Mouse (Mus musculus) cerebral cortex, adult 2 months (tissue): Measurements from ENCODE around the gene Wdr47.

Experiments used
- WGBS: fragments of 180-500 bp; shearing (Covaris S2); methylation state at CpG from one replicate; pipeline ENCODE4 v1.1.7; 2018; 5-methylcytosine and 5-hydroxymethylcytosine counted together

Wdr47 gene

DNA sequence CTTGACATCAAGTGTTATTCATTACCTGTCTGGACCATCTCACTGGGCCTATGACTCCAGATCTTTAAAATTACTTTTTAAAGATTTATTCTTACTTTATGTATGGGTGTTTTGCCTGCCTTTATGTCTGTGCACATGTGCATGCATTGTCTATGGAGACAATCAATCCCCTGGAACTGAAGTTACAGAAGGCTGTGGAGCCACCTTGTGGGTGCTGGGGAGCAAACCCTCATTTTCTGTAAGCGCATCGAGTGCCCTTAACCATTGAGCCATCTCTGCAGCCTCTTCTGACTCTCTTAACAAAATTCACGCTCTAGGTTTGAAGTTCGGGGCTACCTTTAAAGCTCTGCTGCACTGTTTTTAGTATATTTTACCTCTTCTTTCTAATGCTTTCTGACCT is 48.3 kb downstream of the Wdr47 start:
- WGBS: 66% methylated on average over 4 of the region's 4 CpGs

DNA sequence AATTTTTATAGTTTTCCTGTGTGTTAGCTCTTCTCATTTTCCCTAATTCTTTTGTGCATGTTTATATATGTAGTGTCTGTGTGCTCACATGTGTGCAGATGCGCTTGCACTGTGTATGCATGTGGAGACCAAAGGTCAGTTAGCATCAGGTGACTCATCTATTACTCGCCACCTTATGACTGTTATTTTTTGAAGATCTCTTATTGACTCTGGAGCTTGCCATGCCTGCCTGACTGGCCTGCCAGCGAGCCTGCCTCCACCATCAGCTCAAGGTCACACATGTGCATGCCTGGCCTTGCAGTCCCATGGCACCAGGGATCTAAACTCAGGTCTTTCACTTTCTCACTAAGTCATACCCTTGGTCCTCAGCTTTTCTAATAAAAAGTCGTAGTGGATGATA is 49.9 kb downstream of the Wdr47 start:
- 89% methylated on average over 4 of the region's 4 CpGs for WGBS

DNA sequence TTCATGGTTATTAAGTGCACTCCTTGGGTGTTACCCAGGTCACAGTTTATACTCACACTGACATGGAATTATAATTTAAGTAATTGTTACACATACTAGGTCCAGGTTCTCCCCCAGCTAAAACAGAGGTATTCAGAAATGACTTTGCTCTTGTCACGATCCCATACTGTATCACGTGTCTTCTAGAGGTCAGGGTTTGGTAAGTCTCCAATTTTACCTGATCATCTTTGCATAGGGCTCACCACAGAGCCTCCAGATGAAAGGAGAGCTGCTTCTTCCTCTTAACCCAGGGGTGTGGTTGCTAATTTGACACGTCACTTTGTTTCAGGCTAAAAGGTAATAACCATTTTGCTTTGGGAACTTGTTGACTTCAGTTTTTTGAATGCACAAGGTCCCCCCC is 53.8 kb downstream of the Wdr47 start:
- WGBS: 92% methylated on average over 3 of the region's 3 CpGs

DNA sequence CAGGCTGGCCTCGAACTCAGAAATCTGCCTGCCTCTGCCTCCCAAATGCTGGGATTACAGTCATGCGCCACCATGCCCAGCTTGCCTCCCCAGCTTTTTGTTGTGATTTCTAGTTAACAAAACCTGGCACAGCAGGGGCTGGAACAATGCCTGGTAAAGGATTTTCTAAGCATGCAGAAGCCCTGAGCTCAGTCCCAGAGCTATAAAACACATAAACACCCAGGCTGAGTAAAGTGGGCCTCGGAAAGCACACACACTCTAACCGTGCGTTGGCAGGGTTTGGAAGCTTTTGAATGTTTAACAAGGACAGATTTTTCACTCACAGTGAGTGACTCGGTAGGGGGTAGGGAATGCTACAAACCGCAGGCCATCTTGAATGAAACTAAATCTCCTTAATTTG is 55.0 kb downstream of the Wdr47 start:
- 32% methylated on average over 7 of the region's 7 CpGs for WGBS

DNA sequence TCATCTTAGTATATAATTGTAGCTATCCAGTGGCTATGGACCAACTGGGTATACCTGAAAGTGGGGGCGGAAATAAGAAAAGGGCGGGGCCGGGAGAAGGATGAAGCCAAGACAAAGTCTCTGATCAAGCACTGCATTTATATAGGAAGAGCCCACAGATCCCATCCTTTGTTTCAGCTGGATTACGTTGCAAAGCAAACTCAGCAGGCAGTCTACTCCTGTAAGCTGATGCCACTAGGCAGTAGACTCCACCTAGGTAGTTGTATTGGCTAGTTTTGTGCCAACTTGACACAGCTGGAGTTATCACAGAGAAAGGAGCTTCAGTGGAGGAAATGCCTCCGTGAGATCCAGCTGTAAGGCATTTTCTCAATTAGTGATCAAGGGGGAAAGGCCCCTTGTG is 56.6 kb downstream of the Wdr47 start:
- WGBS: 39% methylated on average over 5 of the region's 5 CpGs

DNA sequence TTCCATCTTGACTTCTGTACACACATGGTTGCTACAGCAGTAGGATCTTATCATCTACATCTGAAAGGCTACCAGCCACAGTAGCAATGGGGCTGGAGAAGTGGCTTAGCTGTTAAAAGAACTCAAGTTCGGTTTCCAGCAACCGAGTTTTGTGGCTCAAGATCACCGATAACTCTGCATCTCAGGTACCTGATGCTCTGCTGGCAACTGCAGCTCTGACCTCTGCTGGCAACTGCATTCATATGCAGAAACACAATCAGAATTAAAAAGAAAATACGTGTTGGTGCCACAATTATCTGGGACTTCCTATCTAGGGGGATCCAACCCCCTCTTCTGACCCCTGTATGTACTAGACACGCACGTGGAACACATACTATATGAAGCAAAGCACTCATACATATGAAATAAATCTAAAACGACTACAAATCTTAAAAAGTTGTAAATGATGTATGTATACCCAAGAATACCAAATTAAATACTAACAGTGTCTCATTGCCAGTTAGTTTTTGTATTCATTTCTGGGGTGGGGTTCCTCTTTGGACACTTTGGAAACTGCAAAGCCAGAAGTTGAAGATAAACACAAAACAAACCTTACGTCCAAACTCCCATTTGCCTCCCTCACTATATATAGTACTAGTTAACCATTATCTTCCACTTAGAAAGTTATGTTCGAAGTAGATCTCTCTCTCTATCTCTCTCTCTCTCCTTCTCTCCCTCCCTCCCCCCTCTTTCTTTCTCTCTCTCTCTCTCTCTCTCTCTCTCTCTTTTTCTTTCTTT is 62.0 kb downstream of the Wdr47 start:
- WGBS: 24% methylated on average over 9 of the region's 9 CpGs

DNA sequence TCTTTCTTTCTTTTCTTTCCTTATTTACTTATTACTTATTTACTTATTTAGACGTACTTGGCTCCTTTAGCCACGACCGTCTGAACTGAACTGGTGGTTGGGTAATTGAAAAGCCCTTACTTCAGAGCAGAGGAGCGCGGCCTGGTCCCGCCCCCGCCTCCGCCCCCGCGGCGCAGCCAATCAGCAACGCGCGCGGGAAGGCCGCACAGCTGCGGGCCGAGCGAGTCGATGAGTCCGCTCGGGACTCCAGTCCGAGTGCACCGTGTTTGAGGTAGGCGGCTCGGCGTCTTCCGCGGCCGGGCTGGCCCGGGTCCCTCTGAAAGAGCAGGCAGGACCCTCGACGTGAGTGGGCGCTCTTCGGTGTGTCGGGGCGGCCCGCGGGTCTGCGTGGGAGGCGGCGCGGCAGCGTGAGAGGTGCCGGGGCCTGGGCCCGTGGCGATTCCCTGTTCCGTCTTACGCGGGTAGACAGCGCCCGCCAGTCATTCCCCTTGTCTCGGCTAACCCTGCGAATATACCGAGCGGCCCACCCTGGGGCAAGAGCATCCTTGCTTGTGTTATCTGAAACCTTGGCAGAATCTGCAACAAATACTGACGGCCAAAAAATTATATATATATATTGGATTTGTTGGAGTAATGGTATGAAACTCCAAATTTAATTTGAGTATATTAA is 62.8 kb downstream of the Wdr47 start, which contains the start of gene Clcc1:
Gene Clcc1, plus strand, starts transcription at position 204 of the 670 bp plus-strand sequence.
- under 1% methylated on average over 57 of the region's 57 CpGs for WGBS

DNA sequence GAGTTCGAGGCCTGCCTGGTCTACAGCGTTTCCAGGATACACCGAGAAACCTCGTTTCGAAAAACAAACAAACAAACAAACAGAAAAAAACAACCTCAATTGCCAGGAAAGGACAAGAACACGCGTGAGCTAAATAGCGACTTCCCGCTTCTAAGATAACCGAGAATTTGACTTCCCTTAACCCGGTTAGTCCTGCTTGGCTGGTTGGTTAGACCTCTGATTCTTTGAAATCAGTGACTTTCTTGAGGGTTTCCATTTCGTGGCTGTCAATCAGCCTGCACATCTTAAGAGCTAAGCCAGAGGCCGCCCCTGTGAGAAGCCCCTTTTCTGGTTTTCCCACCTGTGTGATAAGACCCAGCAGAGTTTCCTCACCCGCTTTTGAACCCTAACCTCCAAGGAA is 63.5 kb downstream of the Wdr47 start:
- 26% methylated on average over 14 of the region's 14 CpGs for WGBS

DNA sequence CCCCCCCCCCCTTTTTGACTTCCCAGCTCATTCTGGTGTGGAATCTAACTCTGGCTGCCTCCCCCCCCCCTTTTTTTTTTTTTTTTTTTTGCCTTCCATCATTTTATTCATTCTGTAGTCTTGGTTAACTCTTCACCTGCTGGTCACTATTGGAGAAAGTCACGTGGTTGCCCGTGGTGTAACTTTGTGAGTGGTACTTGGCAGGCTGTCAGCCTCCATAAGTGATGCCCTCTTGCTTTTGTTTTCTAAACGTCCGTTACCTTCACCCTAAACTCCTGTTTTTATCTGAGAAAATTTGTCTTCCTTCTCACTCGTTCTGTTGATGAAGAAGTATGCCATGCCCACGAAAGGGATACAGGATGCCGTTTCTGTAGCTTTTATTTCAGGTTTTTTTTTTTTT is 64.4 kb downstream of the Wdr47 start:
- 80% methylated on average over 7 of the region's 7 CpGs for WGBS

DNA sequence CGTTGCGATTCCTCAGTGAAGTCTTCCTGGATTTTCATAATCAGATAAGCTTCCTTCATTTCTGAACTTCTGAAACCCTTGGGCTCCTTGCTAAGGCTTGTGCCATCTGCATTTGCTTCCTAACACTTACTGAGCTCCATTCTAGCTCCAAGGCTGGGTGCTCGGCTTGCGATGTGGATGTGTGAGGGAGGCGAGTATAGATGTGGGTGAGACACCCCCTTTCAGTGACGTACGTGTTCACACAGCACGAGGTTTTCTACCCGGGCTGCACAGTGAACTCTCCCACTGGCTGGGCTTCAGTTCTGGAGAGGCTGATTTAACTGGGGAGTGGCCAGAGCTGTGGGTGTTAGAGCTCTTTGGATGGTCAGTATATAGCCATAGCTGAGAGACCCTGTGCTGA is 67.5 kb downstream of the Wdr47 start:
- 70% methylated on average over 9 of the region's 9 CpGs for WGBS

DNA sequence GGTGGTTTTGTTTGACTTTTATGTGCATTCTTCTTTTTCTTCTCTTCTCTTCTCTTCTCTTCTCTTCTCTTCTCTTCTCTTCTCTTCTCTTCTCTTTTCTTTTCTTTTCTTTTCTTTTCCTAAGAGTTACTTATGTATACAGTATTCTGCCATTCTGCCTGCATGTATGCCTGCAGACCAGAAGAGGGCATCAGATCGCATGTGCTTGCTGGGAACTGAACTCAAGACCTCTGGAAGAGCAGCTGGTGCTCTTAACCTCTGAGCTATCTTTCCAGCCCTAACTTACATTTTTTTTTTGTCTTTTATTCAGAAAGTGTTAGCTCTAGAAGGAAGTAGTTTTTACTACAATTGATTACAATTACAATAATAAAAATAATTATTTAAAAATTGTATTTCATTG is 69.9 kb downstream of the Wdr47 start:
- WGBS: 95% methylated on average over 1 of the region's 1 CpGs

DNA sequence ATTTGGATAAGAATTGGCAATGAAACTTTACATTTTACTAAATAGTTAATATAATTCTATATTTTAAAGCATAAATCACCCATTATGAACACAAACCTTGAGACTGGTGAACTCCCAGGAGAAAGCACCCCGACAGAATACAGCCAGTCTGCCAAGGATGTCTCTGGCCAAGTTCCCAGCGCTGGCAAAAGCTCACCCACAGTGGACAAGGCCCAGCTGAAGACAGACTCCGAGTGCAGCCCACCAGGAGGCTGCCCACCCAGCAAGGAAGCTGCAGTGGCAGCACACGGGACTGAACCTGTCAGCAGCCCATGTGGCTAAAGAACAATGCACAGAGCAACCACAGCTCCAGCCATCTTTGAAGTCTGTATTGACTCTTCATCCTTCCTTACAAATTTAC is 85.5 kb downstream of the Wdr47 start:
- WGBS: 38% methylated on average over 4 of the region's 4 CpGs

DNA sequence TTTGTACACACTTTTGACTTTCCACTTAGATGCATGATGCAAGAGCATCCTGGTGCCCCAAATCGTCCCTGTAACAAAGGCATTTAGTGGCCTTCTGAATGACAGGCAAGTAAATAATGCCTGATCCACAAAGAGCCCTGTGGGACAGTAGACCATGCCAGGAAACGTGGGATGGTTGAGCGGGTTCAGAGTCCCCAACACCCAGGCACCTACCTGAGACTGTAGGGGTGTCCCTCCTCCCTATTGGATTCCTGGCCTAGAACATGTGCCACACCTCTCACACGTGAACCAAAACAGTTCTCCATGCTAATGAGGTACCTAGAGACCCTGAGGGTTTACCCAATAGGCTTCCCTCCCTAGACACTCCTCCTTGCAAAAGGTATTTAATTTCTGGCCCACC is 89.9 kb downstream of the Wdr47 start:
- 82% methylated on average over 4 of the region's 4 CpGs for WGBS

DNA sequence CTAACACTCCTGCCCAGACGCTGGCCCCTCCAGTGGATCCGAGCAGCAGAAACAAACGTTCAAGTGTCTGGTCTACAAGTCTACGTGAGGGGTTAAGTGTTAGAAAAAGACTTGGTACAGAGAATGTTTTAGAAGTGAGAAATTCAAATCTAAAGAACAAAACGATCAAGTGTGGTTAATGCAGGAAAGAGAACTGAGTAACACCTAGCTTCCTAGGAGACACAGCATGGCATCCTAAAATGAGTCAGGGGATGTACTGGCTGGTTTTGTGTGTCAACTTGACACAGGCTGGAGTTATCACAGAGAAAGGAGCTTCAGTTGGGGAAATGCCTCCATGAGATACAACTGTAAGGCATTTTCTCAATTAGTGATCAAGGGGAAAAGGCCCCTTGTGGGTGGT is 92.5 kb downstream of the Wdr47 start:
- 88% methylated on average over 5 of the region's 5 CpGs for WGBS

DNA sequence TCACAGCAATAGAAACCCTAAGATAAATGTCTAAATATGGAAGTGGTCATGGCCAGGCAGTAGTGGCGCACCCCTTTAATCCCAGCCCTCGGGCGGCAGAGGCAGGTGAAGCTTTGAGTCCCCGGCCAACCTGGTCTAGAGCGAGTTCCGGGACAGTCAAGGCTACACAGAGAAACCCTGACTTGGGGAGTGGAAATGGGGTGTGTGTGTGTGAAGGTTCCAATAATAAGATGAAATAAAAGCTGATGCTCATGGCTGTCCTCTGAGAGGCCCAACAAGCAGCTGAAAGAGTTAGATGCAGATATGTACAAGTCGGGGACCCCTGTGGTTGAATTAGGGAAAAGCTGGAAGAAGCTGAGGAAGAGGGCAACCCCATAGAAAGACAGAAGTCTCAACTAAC is 94.6 kb downstream of the Wdr47 start:
- 98% methylated on average over 7 of the region's 7 CpGs for WGBS

DNA sequence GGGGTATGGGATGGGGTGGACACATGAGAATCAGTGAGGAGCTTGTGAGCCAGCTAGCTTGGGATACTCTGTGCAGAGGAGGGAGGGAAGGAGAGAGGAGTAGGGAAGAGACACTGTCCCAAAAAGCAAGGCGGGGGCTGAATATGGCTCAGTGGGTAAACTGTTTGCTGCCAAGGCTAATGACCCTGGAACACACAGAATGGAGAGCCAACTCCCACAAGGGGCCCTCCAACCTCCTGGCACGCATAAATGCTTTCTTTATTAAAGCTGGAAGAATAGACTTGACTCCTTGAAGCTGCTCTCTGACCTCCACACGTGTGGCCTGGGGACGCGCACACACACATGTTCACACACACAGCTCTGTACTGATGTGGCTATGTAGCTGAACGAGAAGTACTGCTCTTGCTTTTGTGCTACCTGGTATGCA is 97.9 kb downstream of the Wdr47 start:
- WGBS: 69% methylated on average over 6 of the region's 6 CpGs

DNA sequence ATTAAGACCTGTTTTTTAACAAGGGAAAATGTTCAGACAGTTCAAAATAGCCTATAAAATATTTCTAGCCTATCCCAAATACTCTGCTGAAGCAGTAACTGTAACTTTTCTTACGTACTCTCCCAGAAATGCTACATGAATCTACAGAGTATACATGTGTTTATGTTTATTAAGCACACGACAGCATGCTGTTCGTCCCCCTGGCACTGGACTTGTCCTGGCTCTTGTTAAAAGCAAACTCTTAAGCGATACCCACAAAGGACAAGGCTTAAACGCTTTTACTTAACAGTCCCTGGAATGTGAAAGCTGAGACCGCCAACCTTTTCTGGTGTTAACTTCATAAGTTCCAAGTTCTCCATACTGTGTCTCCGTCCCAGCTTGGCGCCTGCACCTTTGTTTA is 98.4 kb downstream of the Wdr47 start:
- WGBS: 61% methylated on average over 8 of the region's 8 CpGs

DNA sequence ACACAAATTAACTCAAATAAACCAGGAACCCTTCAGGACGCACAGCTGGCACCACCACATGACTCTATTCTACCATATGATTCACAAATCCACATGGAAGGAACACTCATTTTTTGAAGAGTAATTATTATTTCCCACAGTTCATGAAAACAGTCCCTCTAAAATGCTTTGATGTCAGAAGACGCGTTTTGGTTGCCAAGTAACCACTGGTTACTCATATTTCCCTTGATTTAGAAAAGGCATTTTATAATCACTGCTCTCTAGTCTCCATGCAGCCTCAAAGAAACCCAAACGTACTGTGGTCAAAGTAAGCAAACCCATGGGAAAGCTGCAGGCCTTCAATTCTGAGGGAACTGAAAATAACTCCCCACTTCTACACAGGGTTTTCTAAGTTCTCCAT is 98.9 kb downstream of the Wdr47 start:
- WGBS: 29% methylated on average over 4 of the region's 4 CpGs

DNA sequence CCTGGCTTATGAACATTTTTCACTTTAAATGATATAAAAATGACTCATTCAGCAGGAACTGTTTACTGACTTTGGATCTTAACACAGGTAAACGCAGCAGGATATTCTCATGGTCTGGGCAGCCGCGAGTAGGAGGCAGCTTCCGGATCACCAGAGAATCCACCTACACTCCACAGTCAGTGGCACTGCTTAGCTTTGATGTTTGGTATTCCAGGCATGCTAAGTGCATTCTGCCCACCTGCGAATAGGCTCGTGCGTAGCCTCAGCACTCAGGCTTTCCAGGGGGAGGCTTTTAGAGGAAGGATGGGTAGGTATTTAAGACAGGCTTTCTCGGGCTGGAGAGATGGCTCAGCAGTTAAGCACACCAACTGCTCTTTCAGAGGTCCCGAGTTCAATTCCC is 103.2 kb downstream of the Wdr47 start:
- WGBS: 57% methylated on average over 9 of the region's 9 CpGs
